Mouse (Mus musculus): ENCODE results near the gene Olfr870. TPM values are rescaled to one million over a fixed set of nuclear protein-coding genes. Genes with fewer than 3 reads are reported as not detected.
"Not testable (repeated sequence)": the region's sequence is repeated elsewhere in the genome, so short reads cannot be mapped to it uniquely, and the experiment has no call there.

Gene Olfr870
- not detected for total RNA-seq (2021)
- long read RNA-seq, experiment 1: 0 reads
- long read RNA-seq, experiment 2: 0 reads

- DNase-seq (ENCODE audit: low spot score in 2 of 2): no peak
Measured at GRCm38 (mm10) chr9:20173957-20174356, at the start of gene Olfr870. TSS of gene Olfr870 (minus strand) at chr9:20174057.

- DNase-seq (ENCODE audit: low spot score in 2 of 2): no peak
Measured at GRCm38 (mm10) chr9:20211907-20212306, 38.0 kb upstream of the Olfr870 start, which contains the start of gene Olfr871. TSS of gene Olfr871 (plus strand) at chr9:20212207.

- DNase-seq (ENCODE audit: low spot score in 2 of 2): no peak
Measured at GRCm38 (mm10) chr9:20211477-20211876, 37.6 kb upstream of the Olfr870 start.

GRCm38 (mm10) chr9:20210812-20211211 lies 37.0 kb upstream of the Olfr870 start:
- DNase-seq (ENCODE audit: low spot score in 2 of 2): no peak

- DNase-seq (ENCODE audit: low spot score in 2 of 2): not testable (repeated sequence)
Measured at GRCm38 (mm10) chr9:20203413-20203984, 29.6 kb upstream of the Olfr870 start.

GRCm38 (mm10) chr9:20202131-20202530 lies 28.3 kb upstream of the Olfr870 start:
- no peak for DNase-seq (ENCODE audit: low spot score in 2 of 2)

GRCm38 (mm10) chr9:20179463-20179862 lies 5.6 kb upstream of the Olfr870 start:
- DNase-seq (ENCODE audit: low spot score in 2 of 2): no peak

- no peak for DNase-seq (ENCODE audit: low spot score in 2 of 2)
Measured at GRCm38 (mm10) chr9:20149706-20150105, 24.2 kb downstream of the Olfr870 start.

GRCm38 (mm10) chr9:20128709-20129108 lies 45.1 kb downstream of the Olfr870 start, which contains the start of gene Olfr869:
TSS of gene Olfr869 (plus strand) at chr9:20129009.
- DNase-seq (ENCODE audit: low spot score in 2 of 2): no peak

Other genes starting within 250 kb of the Olfr870 start
- not detected for gene Olfr866, start 146.0 kb downstream of the Olfr870 start, total RNA-seq (2021)
- not detected for gene Olfr867, start 116.5 kb downstream of the Olfr870 start, total RNA-seq (2021)
- not detected for gene Olfr868, start 75.4 kb downstream of the Olfr870 start, total RNA-seq (2021)
- not detected for gene Olfr869, start 45.0 kb downstream of the Olfr870 start, total RNA-seq (2021)
- not detected for gene Olfr871, start 38.1 kb upstream of the Olfr870 start, total RNA-seq (2021)
- not detected for gene Olfr872, start 63.1 kb upstream of the Olfr870 start, total RNA-seq (2021)
- gene Olfr39, start 108.3 kb upstream of the Olfr870 start, total RNA-seq (2021): not detected
- gene Olfr873, start 124.5 kb upstream of the Olfr870 start, total RNA-seq (2021): not detected
- under 1 TPM in 1 of 2 experiments, not detected in 1; 0.27 TPM for gene Olfr18, start 162.0 kb upstream of the Olfr870 start, total RNA-seq (2021)
- 10 to 100 TPM in 1 of 2 experiments, 1 to 10 TPM in 1; 9.5 to 14.1 TPM for gene Zfp560, start 211.1 kb upstream of the Olfr870 start, total RNA-seq (2021)

Data from gastrocnemius, postnatal 4 days (tissue).